Mouse (Mus musculus): ENCODE measurements at regions not wholly inside any gene's neighbourhood (a gene's known extent, or its start where the extent isn't known, plus 50 kb on each side); places are given as distances from the start of the nearest gene placed in this dataset.

DNA sequence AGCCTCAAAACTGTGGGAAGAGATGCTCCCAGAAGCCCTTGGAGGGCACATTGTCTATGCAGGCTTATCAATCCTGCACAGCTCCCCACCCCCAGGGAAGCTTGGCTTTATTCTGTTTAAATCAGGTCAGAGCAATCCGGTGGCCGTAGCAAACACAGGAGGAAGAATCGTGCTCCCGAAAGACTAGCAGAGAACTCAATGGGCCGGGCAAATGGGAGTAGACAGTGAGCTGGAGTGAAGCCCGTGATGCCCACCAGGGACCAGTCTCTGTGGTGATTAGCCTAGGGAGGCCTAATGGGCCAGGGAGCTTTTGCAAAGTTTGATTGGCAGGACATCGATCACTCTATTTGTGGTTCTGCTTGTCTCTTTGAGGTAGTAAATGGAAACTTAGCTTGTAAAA lies 51.0 kb upstream of the Tcerg1l start:
- 85% methylated on average over 7 of the region's 7 CpGs for WGBS
- Histone ChIP-seq H3K27me3 (replicated peaks) (no peaks in the 10 kb centered on the region), H3K9ac (no peak overlapping the region), H3K4me1 (no peaks in the 10 kb centered on the region), H3K9me3 (no peaks in the 10 kb centered on the region), H3K4me3 (replicated peaks) (no peak overlapping the region), H3K4me2 (no peak overlapping the region), H3K27ac (no peak overlapping the region), H3K36me3 (no peaks in the 10 kb centered on the region)
- ATAC-seq (ENCODE audit: insufficient read depth, low FRiP score, low read depth): no peak
